Mouse (Mus musculus) megakaryocyte-erythroid progenitor cell, adult 5-6 weeks (primary cell): Measurements from ENCODE around the gene Bcl11b. TPM values are rescaled to one million over a fixed set of nuclear protein-coding genes. Genes with fewer than 3 reads are reported as not detected.

Experiments
- ATAC-seq: replicated peaks from 2 replicates; pipeline ENCODE4 v1.8.0; 2016; ENCODE audit warnings: mild to moderate bottlenecking, inconsistent platforms; ENCODE audit not compliant: severe bottlenecking, poor library complexity, low FRiP score, low TSS enrichment
- total RNA-seq, 2 experiments: library from RNA; stranded (forward) in 1 of 2; stranded (reverse) in 1 of 2; fragments of 200-1000, 215-1000 nt in 1 of 2; fragments of >200 nt in 1 of 2; fragmentation: Nextera tagmentation in 1 of 2; gene quantifications; 2 replicates each; pipeline ENCODE4 v1.2.3; 2014 to 2017

Bcl11b gene
- total RNA-seq, 2 experiments from 2014 or later, result 0.59 to 2.0 TPM

DNA sequence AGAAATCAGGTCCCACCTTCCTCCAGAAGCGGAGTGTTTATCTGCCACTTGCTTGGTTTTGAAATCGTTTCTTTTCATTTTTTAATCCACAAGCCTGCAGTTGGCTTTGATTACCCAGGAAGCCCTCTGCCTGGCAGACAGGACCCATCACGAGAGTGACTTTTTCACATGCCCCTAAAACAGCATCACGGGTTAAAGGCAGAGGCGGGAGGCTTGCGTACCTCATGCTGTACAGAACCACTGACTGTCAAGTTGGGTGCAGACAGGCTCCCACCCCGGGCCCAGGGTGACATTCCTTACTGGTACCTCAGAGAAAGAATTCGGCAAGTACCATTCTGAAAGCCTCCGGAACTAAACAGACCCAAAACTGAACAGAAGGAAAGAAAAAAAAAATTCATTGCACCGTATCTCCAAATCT lies 27.9 kb downstream of the Bcl11b start:
- ATAC-seq, result no peak

DNA sequence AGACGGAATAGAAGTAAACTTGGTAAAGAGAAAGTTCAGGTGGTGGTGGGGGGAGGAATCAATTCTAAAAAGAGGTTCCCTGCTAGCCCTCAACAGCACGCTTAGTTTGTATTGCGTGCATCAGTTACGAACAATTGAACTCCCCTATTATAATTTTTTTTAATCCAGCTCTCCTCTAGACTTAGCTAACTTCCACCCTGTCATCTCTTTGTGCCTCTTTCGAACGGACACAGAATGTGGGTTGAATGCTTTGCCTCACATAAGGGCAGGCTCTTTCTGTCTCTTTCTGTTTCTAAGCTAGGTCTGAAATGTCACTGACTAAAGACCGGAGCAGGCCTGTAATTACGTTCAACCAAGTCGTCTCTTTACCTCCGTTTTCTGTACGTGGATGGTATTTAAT lies 28.9 kb downstream of the Bcl11b start:
- no peak for ATAC-seq

DNA sequence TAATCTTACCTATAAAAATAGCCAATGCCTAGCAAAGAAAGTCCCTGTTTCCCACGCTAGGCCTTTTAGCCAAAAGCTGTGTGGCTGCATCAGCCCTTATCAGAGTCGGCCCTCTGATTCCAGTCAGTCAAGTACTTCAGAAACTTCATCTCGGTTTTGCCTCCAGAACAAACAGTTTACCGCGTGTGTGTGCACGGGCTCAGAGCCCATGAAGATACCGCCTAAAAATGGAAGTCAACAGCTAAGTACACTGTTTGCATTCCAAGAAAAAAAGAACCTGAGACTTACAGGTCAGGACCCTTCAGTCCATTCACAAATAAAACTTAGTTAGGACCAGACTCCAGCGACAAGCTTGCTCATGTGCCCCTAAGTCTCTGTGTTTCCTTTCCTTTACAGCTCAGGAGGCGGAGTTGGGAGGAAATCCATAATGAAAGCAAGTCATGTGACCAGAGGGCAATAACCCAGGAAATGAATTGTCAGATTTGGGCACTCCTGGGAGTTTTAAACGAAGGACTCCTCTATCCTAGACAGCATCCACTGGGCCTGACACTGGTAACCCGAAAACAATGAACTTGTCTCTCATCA lies 29.8 kb downstream of the Bcl11b start:
- ATAC-seq, result no peak

DNA sequence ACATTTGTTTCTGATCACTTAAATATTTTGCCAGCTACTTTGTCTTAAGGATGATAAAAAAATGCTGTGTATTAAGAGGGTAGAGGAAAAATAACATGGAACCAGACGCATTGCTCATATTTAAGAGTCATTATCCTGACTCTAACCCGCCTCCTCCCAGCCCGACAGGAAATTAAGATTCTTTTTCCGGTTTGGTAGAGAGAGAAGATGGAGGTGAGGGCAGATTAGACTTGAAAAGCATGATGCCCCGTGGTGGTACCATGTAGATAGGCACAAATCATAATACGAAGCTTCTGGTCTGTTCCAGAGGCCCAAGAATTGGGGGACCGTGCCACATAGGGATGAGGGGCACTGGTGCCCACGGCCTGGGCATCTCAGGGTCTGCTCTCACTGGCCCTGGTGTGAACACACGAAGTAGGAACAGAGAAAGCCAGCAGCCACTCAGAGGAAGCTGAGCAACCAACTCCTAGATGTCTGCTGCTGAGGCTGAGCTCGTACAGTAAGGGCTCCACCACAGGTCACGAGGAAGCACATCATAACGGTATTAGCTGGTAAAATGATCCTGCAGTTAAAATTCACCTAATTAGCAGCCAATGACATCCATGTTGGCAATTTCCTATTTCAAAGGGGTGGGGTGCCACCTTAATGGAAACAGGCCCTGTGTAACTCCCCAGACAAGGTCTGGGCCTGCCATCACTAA lies 32.2 kb downstream of the Bcl11b start:
- ATAC-seq, result no peak

DNA sequence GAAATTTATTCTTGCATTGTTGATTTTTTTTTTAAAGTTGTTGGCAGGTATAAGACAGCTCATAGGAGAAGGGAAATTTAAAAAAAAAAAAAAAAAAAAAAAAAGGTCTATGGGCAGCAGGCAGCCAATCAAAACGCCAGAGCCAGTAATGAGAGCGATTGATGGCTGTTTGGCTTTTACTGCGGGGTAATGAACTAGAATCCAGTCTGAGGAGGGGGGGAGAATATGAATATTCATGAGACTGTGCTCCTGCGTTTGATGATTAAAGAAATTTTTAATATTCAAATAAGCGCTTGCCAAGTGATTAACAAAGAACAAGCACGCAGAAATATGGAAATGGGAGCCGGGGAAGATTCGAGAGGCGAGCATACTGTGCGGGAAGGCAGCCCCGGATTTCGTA lies 32.8 kb downstream of the Bcl11b start:
- no peak for ATAC-seq

DNA sequence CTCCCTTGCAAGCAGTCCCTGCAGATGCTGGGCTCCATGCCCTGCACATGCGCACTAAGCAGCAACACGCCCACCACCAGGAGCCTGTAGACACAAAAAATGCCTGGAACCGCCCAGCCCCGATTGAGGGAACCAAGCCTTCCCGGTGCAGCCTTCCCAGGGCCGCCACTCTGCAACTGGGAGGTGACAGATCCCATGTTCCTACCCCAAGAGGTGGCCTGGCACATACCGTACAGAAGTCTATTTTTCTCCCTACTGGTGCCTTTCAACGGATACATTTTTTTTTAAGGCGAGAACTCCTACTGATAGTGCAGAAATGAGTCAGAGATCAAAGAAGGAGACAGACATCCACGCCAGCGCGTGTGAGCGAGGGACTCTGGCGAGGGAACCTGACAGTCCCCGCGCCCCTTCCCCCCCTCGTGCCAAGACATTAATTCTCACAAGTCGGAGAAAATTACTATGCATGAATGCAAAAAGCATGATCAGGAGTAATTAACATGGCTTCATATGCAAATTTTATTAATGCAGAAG lies 33.5 kb downstream of the Bcl11b start:
- no peak for ATAC-seq

DNA sequence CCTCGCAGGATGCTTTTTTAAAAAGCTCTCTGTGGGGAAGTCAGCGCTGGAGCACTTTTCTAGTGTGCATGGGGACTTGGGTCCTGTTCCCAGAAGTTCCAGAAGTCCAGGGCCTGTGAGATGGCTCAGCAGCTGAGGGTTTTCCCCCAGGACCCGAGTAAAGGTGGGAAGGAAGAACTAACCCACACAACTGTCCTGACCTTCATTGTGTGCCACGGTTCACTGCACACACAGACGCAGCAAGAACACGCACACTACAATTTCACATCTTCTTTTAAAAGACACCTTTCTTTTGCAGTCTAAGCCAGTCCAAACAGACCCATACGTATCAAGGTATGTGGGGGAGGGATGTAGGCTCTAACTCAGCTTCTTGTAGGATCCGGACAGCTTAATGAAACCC lies 34.3 kb downstream of the Bcl11b start:
- no peak for ATAC-seq

DNA sequence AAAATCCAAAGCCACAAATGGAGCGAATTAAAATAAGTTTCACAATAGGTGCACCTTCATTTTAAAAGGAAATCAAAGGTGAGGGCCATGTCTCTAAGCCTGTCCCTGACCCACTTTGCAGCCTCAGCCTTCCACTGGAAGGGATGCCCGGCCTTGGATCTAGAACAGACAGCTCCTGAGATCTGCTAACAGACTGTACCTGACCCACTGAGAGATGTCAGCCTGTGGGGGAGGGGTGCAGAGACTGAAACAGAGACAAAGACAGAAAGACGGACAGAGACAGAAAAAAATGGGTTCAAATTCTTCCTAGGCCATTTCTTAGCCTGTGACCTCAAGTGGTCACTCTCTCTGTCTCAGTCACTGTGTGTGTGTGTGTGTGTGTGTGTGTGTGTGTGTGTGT lies 35.1 kb downstream of the Bcl11b start:
- no peak for ATAC-seq

DNA sequence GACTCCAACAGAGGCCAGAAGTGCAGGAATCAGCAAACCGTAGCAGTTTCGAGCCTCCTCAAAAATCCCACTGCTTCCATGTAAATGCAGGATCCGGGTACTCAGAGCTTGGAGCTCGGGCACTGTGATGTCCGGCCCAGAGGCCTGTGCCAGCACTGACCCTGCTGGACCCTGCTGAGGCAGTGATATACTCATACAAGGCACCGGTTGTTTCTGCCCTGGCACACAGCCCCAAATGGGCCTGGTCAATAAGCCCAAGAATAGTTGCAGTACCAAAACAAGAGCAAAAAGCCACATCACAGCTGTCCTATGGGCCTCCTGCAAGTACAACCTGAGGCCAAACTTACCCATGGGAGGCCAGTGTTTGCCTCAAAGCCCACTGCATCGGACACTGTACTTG lies 36.4 kb downstream of the Bcl11b start:
- ATAC-seq, result no peak

DNA sequence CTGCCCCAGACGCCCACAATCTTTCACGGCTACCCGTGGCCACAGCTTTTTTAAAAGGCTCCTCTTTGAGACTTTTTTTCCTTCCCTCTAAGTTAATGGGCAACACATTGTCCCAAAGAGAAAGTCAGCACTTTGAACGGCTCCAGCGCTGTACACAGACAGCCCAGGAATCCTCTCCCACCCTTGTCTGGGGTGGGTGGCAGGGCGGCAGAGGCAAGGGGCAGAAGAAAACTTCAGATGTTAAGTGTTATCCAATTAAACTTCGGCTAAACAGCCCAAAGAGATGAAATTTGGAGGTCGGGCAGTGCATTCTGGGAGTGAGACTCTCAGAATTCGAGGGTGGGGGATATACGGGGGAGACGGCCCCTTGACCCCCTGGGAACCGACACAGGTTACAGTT lies 38.3 kb downstream of the Bcl11b start:
- no peak for ATAC-seq

DNA sequence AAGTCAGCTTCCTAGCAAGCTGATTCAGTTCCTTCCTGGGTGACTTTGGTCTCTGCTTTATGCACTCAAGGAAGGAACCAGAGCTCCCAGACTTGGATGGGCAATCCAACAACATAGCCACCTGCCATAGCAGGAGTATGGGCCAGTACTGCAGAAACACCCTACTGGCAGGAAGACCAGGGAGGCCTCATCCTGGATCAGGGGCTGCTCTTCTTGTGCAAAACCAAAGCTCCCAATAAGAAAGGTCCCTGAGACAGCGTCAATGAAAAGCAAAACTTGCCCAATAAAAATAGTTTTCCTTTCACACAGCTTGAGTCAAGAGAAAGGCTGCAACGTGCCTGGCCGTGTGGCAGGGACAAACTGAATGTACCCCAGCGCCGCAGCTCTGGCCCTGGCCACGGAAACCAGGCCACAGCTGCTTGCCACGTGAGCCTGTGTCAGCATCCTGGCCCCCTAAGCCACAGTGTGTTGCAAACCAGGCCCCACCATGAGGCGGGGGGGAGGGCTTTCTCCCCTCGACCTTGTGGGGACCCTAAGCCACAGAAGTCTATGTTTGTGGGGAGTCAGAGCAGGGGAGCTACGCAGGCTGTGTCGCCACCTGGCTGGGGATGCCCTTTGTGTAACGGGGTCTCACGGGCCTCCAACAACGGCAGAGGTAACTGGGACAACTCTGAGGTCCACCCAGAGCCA lies 38.9 kb downstream of the Bcl11b start:
- ATAC-seq, result no peak

DNA sequence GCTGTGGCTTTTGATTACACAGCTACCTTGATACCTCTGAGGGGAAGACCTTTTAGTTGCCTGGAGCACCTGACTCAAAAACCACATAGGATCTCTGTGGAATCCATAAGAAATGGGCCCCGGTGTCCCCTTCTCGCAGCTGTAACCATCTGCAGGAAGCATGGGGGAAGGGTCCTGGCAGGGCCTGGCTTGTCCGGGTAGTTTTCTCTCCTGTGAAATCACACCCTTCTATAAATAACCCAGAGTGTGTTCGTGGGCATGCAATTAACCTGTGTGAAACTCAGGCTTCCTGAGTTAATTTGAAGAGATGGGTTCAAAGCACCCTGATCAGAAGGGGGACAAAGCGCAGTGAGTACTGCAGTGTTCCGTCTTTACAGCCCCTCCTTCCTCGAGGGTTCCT lies 40.5 kb downstream of the Bcl11b start:
- no peak for ATAC-seq

DNA sequence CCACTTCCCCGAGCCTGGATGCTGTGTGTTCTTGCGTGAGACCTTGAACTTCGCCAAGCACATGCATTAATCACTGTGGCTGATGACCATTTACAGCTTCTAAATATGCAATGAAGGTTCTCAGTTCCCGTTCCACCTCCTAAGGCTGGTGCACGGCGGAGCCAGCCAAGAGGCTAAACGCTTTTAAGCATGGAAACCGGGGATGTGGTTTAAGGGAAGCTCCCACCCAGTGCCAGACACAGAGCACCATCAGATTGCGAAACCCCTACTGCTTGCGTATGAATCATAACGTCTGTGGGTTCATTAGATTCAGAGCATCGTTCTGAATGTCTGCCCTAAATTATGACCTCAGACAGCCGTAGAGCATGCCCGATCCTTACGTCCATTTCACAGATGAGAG lies 41.6 kb downstream of the Bcl11b start:
- no peak for ATAC-seq

DNA sequence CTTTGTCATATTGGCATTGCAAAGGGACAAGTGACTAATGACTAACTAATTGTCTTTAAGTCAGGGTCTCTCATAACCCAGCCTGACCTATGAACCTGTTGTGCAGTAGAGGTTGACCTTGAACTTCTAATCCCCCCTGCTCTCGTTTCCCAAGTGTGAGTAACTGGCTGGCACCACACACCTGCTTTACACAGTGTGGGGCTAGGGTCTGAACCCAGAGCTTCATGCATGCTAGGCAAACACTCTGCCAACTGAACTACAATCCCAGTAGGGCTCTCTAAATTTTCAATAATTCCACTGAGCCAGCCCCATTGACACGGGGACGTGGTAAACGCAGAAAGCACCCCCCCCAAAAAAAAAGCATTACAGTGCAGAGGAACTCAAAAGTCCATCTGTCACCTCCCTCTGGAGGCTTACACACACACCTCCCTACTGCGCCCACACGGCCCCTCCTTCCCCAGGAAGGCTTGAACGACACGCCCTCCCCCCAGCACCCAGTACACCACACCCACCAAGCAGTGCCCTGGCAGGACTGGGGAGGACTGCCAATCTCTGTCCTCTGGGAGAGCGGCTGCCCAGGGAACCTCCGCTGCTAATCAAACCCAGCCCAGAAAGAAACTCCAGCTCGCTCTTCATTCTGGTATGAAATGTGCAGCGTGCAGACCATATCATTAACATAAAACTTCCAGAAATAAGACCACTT lies 42.5 kb downstream of the Bcl11b start:
- no peak for ATAC-seq

DNA sequence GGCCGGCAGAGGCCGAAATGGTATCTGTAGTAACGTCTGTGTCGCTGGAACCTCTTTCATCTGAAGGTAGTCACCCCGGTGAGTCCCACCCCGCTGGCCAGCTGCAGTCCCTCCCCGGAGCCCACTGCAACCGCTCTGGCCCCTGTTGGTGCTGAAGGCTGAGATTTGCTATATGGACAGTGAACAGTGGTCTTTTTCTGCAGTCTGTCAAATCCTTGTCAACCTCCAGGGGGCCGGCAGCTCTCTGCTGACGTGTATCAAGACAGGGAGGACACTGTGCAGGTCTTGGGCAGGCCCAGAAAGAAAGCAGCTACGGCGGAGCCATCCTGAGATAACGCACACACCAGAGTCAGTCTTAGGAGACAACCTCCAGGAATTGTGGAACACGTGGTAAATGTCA lies 43.0 kb downstream of the Bcl11b start:
- ATAC-seq, result no peak

DNA sequence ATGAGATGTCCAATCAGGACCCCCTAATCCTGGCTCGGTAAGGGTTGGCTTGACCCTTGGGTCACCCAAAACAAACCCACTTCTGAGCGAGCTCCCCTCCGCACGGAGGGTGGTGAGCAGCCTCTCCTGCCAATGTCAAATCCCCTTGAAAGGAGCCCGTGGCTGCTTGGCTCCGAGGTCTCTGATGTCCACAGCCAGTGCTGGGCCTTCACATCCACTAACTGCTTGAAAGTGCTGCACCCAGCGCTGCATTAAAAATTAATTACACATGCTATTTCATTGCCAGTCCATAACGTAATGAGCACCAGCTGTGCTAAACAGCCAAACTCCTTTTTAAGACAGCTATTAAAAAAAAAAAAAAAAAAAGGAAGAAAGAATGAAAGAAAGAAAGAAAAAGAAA lies 43.5 kb downstream of the Bcl11b start:
- no peak for ATAC-seq

DNA sequence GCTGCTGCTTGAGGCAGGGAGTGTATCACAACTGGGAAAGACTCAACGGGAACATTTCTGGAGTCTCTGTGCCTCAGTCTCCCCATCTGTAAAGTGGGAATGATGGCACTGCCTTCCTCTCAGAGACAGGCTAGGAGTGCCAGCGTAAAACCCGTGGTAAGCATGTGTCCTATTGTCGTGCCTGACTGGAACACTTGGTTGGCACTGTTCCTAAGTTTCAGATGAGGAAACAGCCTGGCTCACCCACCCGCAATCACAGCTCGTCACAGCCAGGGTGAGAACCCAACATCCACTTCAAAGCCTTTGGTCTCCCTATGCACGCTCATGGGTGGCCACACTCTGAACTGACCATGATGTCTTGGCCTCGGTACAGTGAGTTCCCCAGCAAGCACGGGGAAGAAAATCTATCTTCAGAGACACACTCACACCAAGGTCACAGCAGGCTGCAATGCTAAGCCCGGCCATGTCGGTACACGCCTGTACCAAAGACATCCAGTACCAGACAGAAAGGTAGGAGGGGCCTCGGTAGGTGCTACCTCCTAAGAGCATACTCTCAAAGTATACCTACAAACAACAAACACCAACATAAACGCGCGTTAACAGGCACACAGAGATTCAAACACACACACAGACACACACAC lies 50.2 kb downstream of the Bcl11b start:
- no peak for ATAC-seq

DNA sequence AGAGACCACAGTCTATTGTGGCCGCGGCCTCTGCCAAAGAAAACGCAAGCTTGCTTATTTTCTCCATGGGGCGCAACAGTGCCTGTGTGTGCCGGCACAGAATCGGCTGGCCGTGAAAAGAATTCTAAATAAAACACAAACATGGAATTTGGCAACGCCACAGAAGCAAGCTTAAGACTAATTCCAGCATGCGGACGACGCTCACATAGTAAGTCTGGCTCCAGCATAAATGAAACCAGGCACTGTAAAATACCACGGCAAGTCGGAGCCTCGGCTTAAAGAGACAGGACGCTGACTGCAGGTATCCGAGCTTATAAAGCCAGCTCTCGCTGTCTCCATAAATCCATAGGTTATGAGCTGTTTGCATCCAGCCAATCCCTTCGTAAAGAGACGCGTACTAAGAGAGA lies 51.1 kb downstream of the Bcl11b start:
- ATAC-seq, result no peak

DNA sequence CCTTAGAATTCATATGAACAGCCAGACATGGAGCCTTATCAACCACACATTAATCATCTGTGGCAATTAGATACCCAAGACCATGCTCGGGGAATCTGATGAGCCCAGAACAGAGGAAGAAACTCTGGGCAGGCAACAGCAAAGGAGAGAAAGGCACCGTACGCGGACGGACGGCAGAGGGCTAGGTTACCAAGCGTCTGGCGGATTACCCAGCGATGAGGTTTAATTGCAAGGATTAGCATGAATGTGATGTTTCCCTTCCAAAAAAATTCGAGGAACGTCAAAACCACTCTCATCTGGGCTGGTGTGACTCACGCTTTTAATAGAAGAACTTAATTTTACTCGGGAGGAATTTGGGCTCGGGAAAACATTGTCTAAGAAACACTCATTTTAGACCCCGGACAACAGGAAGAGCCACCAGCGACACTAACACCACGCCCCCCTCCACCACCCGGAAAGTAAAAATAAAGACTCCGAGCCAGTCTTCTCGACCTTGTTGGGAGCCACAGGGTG lies 52.7 kb downstream of the Bcl11b start:
- ATAC-seq, result no peak

DNA sequence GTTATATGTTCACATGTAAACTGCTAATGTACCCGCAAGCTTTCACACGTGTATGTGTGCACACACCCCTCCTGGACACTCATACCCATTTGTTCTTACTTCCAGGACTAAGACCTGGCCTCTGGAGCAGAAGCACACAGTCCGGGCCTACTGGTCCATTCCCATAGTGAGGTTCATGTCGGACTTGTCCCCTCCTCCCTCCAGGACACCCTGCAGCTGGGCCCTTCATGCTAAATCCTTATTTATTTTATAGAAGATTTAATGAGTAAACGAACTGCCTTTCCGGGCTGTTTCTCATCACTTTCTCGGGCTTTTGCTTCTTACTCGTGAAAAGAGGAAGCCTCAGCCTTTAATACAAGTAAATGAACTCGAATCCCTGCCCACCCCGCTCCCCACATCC lies 54.0 kb downstream of the Bcl11b start:
- no peak for ATAC-seq
